Mouse (Mus musculus): Measurements from ENCODE around the gene Sympk. TPM values are rescaled to one million over a fixed set of nuclear protein-coding genes. Genes with fewer than 3 reads are reported as not detected.

The Sympk gene
- polyA plus RNA-seq, 1 experiment from 2014 or later, result 36.0 TPM

- Histone ChIP-seq H3K27ac (replicated peaks; ENCODE audit: low read depth, low read length) (peak overlapping the region; percentile 52; the same call in 1 of the 2 replicates), H3K9me3 (ENCODE audit: control insufficient read depth, low read length) (no peaks in the 10 kb centered on the region), H3K4me2 (ENCODE audit: low read depth, severe bottlenecking) (peak overlapping the region; percentile 77), H3K9ac (ENCODE audit: low read length) (peak overlapping the region; percentile 73), H3K27me3 (ENCODE audit: control insufficient read depth, insufficient read depth, low read length) (no peaks in the 10 kb centered on the region), H3K4me1 (ENCODE audit: control insufficient read depth, insufficient read depth, low read length) (peaks cover 8% of the 10 kb centered on the region), H3K4me3 (ENCODE audit: low read depth, low read length) (peak overlapping the region; percentile 34), H3K36me3 (ENCODE audit: control insufficient read depth, insufficient read depth, low read length) (peaks cover 2% of the 10 kb centered on the region; the same call in 1 of the 2 replicates)
- 1% methylated on average over 30 of the region's 31 CpGs for WGBS
- peak; percentile 50 for DNase-seq (ENCODE audit: low spot score)
- ATAC-seq (ENCODE audit: insufficient number of reproducible peaks, low FRiP score, low TSS enrichment, low read depth), result no peak
These were observed 12.1 kb upstream of the Sympk start for GRCm38 (mm10) chr7:19012025-19012621.

GRCm38 (mm10) chr7:19012882-19013281, 11.3 kb upstream of the Sympk start:
- H3K27ac ChIP-seq (replicated peaks; ENCODE audit: low read depth, low read length), result no peak overlapping the region
- no peaks in the 10 kb centered on the region for H3K27me3 ChIP-seq (ENCODE audit: control insufficient read depth, insufficient read depth, low read length)
- H3K36me3 ChIP-seq (ENCODE audit: control insufficient read depth, insufficient read depth, low read length), result no peaks in the 10 kb centered on the region; the same call in 1 of the 2 replicates
- H3K9me3 ChIP-seq (ENCODE audit: control insufficient read depth, low read length), result no peaks in the 10 kb centered on the region
- peak overlapping the region; percentile 77; the same call in 1 of the 2 replicates for H3K4me2 ChIP-seq (ENCODE audit: low read depth, severe bottlenecking)
- peaks cover 7% of the 10 kb centered on the region; the same call in 1 of the 2 replicates for H3K4me1 ChIP-seq (ENCODE audit: control insufficient read depth, insufficient read depth, low read length)
- DNase-seq (ENCODE audit: low spot score), result no peak
- no peak overlapping the region for H3K4me3 ChIP-seq (ENCODE audit: low read depth, low read length)
- no peak for ATAC-seq (ENCODE audit: insufficient number of reproducible peaks, low FRiP score, low TSS enrichment, low read depth)
- no peak overlapping the region for H3K9ac ChIP-seq (ENCODE audit: low read length)
- 55% methylated on average over 2 of the region's 2 CpGs for WGBS

- ATAC-seq (ENCODE audit: insufficient number of reproducible peaks, low FRiP score, low TSS enrichment, low read depth), result no peak
- H3K27me3 ChIP-seq (ENCODE audit: control insufficient read depth, insufficient read depth, low read length), result no peaks in the 10 kb centered on the region
- H3K4me1 ChIP-seq (ENCODE audit: control insufficient read depth, insufficient read depth, low read length), result peaks cover 7% of the 10 kb centered on the region; the same call in 1 of the 2 replicates
- H3K4me2 ChIP-seq (ENCODE audit: low read depth, severe bottlenecking), result no peak overlapping the region
- no peak for DNase-seq (ENCODE audit: low spot score)
- H3K27ac ChIP-seq (replicated peaks; ENCODE audit: low read depth, low read length), result no peak overlapping the region
- H3K9ac ChIP-seq (ENCODE audit: low read length), result no peak overlapping the region
- H3K9me3 ChIP-seq (ENCODE audit: control insufficient read depth, low read length), result no peaks in the 10 kb centered on the region
- 51% methylated on average over 15 of the region's 15 CpGs for WGBS
- no peak overlapping the region for H3K4me3 ChIP-seq (ENCODE audit: low read depth, low read length)
- H3K36me3 ChIP-seq (ENCODE audit: control insufficient read depth, insufficient read depth, low read length), result no peaks in the 10 kb centered on the region
These were observed 9.7 kb upstream of the Sympk start for GRCm38 (mm10) chr7:19014452-19014851.

- 88% methylated on average over 4 of the region's 4 CpGs for whole genome bisulfite sequencing
- H3K9ac ChIP-seq (ENCODE audit: low read length), result no peak overlapping the region
- ATAC-seq (ENCODE audit: insufficient number of reproducible peaks, low FRiP score, low TSS enrichment, low read depth), result no peak
These were observed 8.1 kb upstream of the Sympk start for GRCm38 (mm10) chr7:19016042-19016441.

DNA sequence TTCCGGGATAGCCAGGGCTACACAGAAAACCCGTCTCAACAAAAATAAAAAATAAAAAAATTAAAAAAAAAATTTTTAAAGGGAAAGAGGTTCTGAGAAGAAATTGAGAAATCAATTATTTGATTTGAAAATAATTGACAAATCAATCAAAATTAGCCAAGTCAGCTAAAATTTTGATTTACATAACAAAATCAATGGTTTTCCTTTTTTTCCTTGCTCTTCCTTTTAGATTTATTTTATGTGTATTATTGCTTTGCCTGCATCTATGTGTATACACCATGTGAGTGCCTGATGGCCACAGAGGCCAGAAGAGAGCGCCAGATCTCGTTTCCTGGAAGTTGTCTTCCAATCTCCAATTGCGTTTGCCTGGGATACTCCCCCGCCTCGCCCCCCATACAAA, 6.3 kb upstream of the Sympk start:
- no peaks in the 10 kb centered on the region for H3K9me3 ChIP-seq (ENCODE audit: control insufficient read depth, low read length)
- no peaks in the 10 kb centered on the region for H3K4me1 ChIP-seq (ENCODE audit: control insufficient read depth, insufficient read depth, low read length)
- H3K9ac ChIP-seq (ENCODE audit: low read length), result no peak overlapping the region
- H3K4me3 ChIP-seq (ENCODE audit: low read depth, low read length), result no peak overlapping the region
- H3K4me2 ChIP-seq (ENCODE audit: low read depth, severe bottlenecking), result no peak overlapping the region
- DNase-seq (ENCODE audit: low spot score) (no peak), ATAC-seq (ENCODE audit: insufficient number of reproducible peaks, low FRiP score, low TSS enrichment, low read depth) (no peak)
- WGBS, result 88% methylated on average over 7 of the region's 7 CpGs
- H3K36me3 ChIP-seq (ENCODE audit: control insufficient read depth, insufficient read depth, low read length), result no peaks in the 10 kb centered on the region
- no peak overlapping the region for H3K27ac ChIP-seq (replicated peaks; ENCODE audit: low read depth, low read length)
- peaks cover 24% of the 10 kb centered on the region for H3K27me3 ChIP-seq (ENCODE audit: control insufficient read depth, insufficient read depth, low read length)

More at GRCm38 (mm10) chr7:19016042-19016441, 8.1 kb upstream of the Sympk start:
- Histone ChIP-seq H3K27ac (replicated peaks; ENCODE audit: low read depth, low read length) (no peak overlapping the region), H3K4me2 (ENCODE audit: low read depth, severe bottlenecking) (no peak overlapping the region), H3K27me3 (ENCODE audit: control insufficient read depth, insufficient read depth, low read length) (peaks cover 7% of the 10 kb centered on the region), H3K9me3 (ENCODE audit: control insufficient read depth, low read length) (no peaks in the 10 kb centered on the region), H3K4me1 (ENCODE audit: control insufficient read depth, insufficient read depth, low read length) (peaks cover 7% of the 10 kb centered on the region; the same call in 1 of the 2 replicates), H3K36me3 (ENCODE audit: control insufficient read depth, insufficient read depth, low read length) (no peaks in the 10 kb centered on the region), H3K4me3 (ENCODE audit: low read depth, low read length) (no peak overlapping the region)
- DNase-seq (ENCODE audit: low spot score), result no peak

DNA sequence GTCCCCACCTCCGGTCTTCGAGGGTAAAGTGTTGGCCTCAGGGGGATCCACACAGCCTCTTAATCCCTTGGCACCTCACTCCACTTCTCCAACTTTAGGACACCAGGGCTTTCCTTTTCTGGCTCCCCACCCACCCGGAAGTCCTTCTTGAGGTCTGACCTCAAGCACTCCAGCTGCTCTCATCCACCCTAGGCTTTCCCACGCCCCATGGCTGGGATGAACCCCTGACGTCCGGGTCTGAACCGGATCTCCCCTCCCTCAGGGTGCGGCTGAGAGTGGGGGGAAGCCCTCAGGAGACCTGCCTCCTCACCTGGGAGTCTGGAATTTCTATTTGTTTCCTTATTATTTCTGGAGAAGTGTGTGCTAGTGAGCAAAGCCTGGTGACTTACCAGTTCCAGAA, 3.1 kb upstream of the Sympk start:
- Histone ChIP-seq H3K4me3 (ENCODE audit: low read depth, low read length) (no peak overlapping the region), H3K36me3 (ENCODE audit: control insufficient read depth, insufficient read depth, low read length) (no peaks in the 10 kb centered on the region), H3K9ac (ENCODE audit: low read length) (no peak overlapping the region), H3K4me1 (ENCODE audit: control insufficient read depth, insufficient read depth, low read length) (peaks cover 6% of the 10 kb centered on the region; the same call in 1 of the 2 replicates), H3K27me3 (ENCODE audit: control insufficient read depth, insufficient read depth, low read length) (peaks cover 32% of the 10 kb centered on the region), H3K9me3 (ENCODE audit: control insufficient read depth, low read length) (no peaks in the 10 kb centered on the region), H3K4me2 (ENCODE audit: low read depth, severe bottlenecking) (no peak overlapping the region), H3K27ac (replicated peaks; ENCODE audit: low read depth, low read length) (no peak overlapping the region)
- DNase-seq (ENCODE audit: low spot score), result no peak
- WGBS, result 18% methylated on average over 8 of the region's 8 CpGs
- no peak for ATAC-seq (ENCODE audit: insufficient number of reproducible peaks, low FRiP score, low TSS enrichment, low read depth)

DNA sequence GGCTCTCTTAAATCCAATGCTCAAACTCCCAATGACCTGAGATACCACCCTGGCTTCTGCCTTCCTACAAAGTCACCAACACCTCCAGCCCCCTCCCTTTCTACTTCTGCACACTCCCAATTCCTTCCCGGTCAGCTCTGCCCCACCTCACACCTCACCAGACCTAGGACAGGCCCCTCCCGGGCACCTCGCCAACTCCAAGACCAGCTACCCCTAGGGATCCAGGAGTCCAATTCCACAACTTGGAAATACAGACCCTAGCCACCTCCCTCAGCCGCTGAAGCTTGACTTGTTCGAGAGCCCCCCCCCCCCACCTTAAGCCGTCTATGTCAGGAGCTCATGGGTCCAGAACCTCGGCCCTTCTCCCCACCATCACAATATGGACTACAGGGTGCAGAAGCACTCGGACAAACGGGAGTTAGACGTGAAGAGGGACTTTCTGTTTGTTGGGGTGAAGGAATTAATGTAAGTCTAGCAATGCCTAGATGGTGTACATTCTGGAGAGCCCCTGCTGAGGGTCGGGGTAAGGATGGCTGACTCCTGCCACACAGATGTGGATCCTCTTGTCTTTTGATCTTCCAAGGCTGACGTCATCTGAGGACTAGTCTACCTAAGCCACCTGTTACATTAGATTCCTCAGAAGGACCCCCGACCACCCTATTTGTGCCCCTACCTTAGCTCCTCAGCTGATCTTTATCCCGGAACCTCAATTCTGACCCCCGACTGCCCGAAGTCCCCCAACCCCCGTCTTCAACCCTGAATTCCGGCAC, 1.8 kb upstream of the Sympk start:
- ATAC-seq (ENCODE audit: insufficient number of reproducible peaks, low FRiP score, low TSS enrichment, low read depth) (no peak), DNase-seq (ENCODE audit: low spot score) (no peak)
- Histone ChIP-seq H3K4me2 (ENCODE audit: low read depth, severe bottlenecking) (no peak overlapping the region), H3K9ac (ENCODE audit: low read length) (no peak overlapping the region), H3K9me3 (ENCODE audit: control insufficient read depth, low read length) (no peaks in the 10 kb centered on the region), H3K4me3 (ENCODE audit: low read depth, low read length) (no peak overlapping the region), H3K4me1 (ENCODE audit: control insufficient read depth, insufficient read depth, low read length) (peaks cover 6% of the 10 kb centered on the region; the same call in 1 of the 2 replicates), H3K27ac (replicated peaks; ENCODE audit: low read depth, low read length) (no peak overlapping the region), H3K36me3 (ENCODE audit: control insufficient read depth, insufficient read depth, low read length) (no peaks in the 10 kb centered on the region), H3K27me3 (ENCODE audit: control insufficient read depth, insufficient read depth, low read length) (peaks cover 32% of the 10 kb centered on the region)
- 52% methylated on average over 18 of the region's 18 CpGs for WGBS

DNA sequence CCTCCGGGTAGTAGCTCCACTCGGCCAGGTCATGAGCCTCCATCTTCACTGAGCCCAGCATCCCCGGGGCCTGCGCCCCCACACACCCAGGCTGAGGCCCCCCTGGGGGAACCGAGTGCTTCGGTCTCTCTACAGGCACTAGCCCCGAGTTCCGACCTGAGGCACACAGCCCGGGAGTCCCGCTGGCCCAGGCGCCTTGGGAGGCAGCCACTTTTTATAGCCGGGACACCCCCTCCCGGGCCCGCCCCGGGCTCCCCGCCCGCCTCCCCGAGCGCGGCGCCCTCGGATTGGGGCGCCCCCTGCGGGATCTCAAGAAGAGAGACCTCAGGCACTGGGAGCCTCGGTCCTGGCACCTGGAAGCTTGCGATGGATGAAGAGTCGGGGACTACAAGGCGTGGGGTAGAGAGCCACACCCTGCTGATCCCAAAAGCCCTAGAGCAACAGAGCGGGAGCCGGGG, 791 bp upstream of the Sympk start, which contains the start of gene Foxa3:
Foxa3 (minus strand) TSS at position 182 of the 458 bp plus-strand sequence.
- Histone ChIP-seq H3K27ac (replicated peaks; ENCODE audit: low read depth, low read length) (0 out of 2 replicates have a peak within 1 kb of the TSS, but pooled peaks have one; percentile 47), H3K4me2 (ENCODE audit: low read depth, severe bottlenecking) (peak within 1 kb of the TSS; percentile 82), H3K9me3 (ENCODE audit: control insufficient read depth, low read length) (no peaks in the 10 kb centered on the region), H3K27me3 (ENCODE audit: control insufficient read depth, insufficient read depth, low read length) (peaks cover 32% of the 10 kb centered on the region), H3K9ac (ENCODE audit: low read length) (peak within 1 kb of the TSS; percentile 86), H3K4me1 (ENCODE audit: control insufficient read depth, insufficient read depth, low read length) (peaks cover 6% of the 10 kb centered on the region; the same call in 1 of the 2 replicates), H3K4me3 (ENCODE audit: low read depth, low read length) (peak within 1 kb of the TSS; percentile 85), H3K36me3 (ENCODE audit: control insufficient read depth, insufficient read depth, low read length) (no peaks in the 10 kb centered on the region)
- DNase-seq (ENCODE audit: low spot score) (peak; percentile 42), ATAC-seq (ENCODE audit: insufficient number of reproducible peaks, low FRiP score, low TSS enrichment, low read depth) (peak; percentile 22; the same call in 1 of the 2 replicates)
- WGBS, result 4% methylated on average over 21 of the region's 30 CpGs
